Mouse (Mus musculus): ENCODE measurements around the gene Zfp719. TPM values are rescaled to one million over a fixed set of nuclear protein-coding genes. Genes with fewer than 3 reads are reported as not detected.

Gene Zfp719
- polyA plus RNA-seq, 1 experiment = 11.6 TPM

GRCm38 (mm10) chr7:43548206-43548605 is 31.2 kb upstream of the Zfp719 start:
- Histone ChIP-seq H3K27me3 (ENCODE audit: control insufficient read depth, insufficient read depth, low read length) (no peaks in the 10 kb centered on the region), H3K4me3 (replicated peaks; ENCODE audit: insufficient read depth, low read depth, low read length) (no peak overlapping the region), H3K27ac (ENCODE audit: insufficient read depth, low read length) (0 out of 2 replicates have a peak overlapping the region, but pooled peaks have one; percentile 20), H3K4me1 (ENCODE audit: control insufficient read depth, insufficient read depth, low read length) (peaks cover 15% of the 10 kb centered on the region)
- WGBS = 7% methylated on average over 4 of the region's 4 CpGs
- TF ChIP-seq POLR2A (IDR thresholded peaks at IDR 0.05; ENCODE audit: borderline replicate concordance, insufficient read depth, low read length) = no peak
- no peak for TF ChIP-seq CTCF (IDR thresholded peaks at IDR 0.05; ENCODE audit: borderline replicate concordance, insufficient read depth, low read depth, low read length)
- DNase-seq = peak; percentile 35 to 60

- Histone ChIP-seq H3K4me3 (replicated peaks; ENCODE audit: insufficient read depth, low read depth, low read length) (no peak overlapping the region), H3K27ac (ENCODE audit: insufficient read depth, low read length) (no peak overlapping the region), H3K27me3 (ENCODE audit: control insufficient read depth, insufficient read depth, low read length) (no peaks in the 10 kb centered on the region), H3K4me1 (ENCODE audit: control insufficient read depth, insufficient read depth, low read length) (peaks cover 3% of the 10 kb centered on the region)
- 75% methylated on average over 4 of the region's 4 CpGs for WGBS
- DNase-seq = no peak
- TF ChIP-seq CTCF (IDR thresholded peaks at IDR 0.05; ENCODE audit: borderline replicate concordance, insufficient read depth, low read depth, low read length) (no peak), POLR2A (IDR thresholded peaks at IDR 0.05; ENCODE audit: borderline replicate concordance, insufficient read depth, low read length) (no peak)
These were observed 26.3 kb upstream of the Zfp719 start for GRCm38 (mm10) chr7:43553153-43553552.

DNA sequence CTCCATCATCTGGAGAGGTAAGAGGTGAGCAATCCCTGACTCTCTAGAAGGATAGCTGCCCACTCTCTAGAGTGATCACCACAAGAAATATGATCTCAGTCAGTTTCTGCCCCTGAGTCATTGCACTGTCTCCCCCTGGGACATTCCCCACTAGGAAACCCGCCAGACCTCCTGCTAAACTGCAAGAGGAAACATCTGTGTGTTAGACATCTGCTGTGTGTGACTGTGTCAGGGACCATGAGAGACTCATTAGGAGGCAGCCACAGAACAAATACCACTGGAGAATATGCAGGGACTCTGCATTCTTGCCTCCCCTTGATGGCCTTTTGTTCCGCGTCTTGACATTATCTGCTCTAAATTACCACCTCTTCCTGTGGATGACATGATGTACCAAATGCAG is 24.9 kb upstream of the Zfp719 start:
- WGBS = 46% methylated on average over 3 of the region's 3 CpGs
- no peak overlapping the region for H3K27ac ChIP-seq (ENCODE audit: insufficient read depth, low read length)
- no peak for DNase-seq
- H3K4me1 ChIP-seq (ENCODE audit: control insufficient read depth, insufficient read depth, low read length) = no peaks in the 10 kb centered on the region
- TF ChIP-seq CTCF (IDR thresholded peaks at IDR 0.05; ENCODE audit: borderline replicate concordance, insufficient read depth, low read depth, low read length) (no peak), POLR2A (IDR thresholded peaks at IDR 0.05; ENCODE audit: borderline replicate concordance, insufficient read depth, low read length) (no peak)
- H3K27me3 ChIP-seq (ENCODE audit: control insufficient read depth, insufficient read depth, low read length) = no peaks in the 10 kb centered on the region
- H3K4me3 ChIP-seq (replicated peaks; ENCODE audit: insufficient read depth, low read depth, low read length) = no peak overlapping the region

DNA sequence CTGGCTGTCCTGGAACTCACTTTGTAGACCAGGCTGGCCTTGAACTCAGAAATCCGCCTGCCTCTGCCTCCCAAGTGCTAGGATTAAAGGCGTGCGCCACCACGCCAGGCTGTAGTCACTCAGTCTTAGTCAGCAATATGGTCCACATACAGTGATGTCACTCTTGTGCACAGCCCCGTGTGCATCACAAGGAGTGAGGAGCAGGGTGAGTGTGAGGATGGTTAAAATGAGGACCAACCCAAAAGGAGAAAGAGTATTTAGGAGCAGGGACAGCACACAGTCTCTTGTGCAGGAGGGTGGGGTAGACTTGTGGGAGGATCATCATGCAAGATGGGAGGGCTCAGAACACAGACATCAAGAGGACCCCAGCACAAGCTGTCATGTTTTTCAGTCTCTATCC is 24.1 kb upstream of the Zfp719 start:
- TF ChIP-seq CTCF (IDR thresholded peaks at IDR 0.05; ENCODE audit: borderline replicate concordance, insufficient read depth, low read depth, low read length) (no peak), POLR2A (IDR thresholded peaks at IDR 0.05; ENCODE audit: borderline replicate concordance, insufficient read depth, low read length) (no peak)
- no peaks in the 10 kb centered on the region for H3K27me3 ChIP-seq (ENCODE audit: control insufficient read depth, insufficient read depth, low read length)
- WGBS = 91% methylated on average over 5 of the region's 5 CpGs
- H3K4me3 ChIP-seq (replicated peaks; ENCODE audit: insufficient read depth, low read depth, low read length) = no peak overlapping the region
- H3K4me1 ChIP-seq (ENCODE audit: control insufficient read depth, insufficient read depth, low read length) = no peaks in the 10 kb centered on the region
- H3K27ac ChIP-seq (ENCODE audit: insufficient read depth, low read length) = no peak overlapping the region
- DNase-seq = no peak

- Histone ChIP-seq H3K27me3 (ENCODE audit: control insufficient read depth, insufficient read depth, low read length) (no peaks in the 10 kb centered on the region), H3K4me1 (ENCODE audit: control insufficient read depth, insufficient read depth, low read length) (no peaks in the 10 kb centered on the region), H3K4me3 (replicated peaks; ENCODE audit: insufficient read depth, low read depth, low read length) (no peak overlapping the region), H3K27ac (ENCODE audit: insufficient read depth, low read length) (no peak overlapping the region)
- DNase-seq = no peak
- no peak for TF ChIP-seq POLR2A (IDR thresholded peaks at IDR 0.05; ENCODE audit: borderline replicate concordance, insufficient read depth, low read length)
- TF ChIP-seq CTCF (IDR thresholded peaks at IDR 0.05; ENCODE audit: borderline replicate concordance, insufficient read depth, low read depth, low read length) = no peak
- WGBS = 64% methylated on average over 1 of the region's 1 CpGs
These were observed 22.5 kb upstream of the Zfp719 start for GRCm38 (mm10) chr7:43556901-43557300.

- WGBS = under 1% methylated on average over 27 of the region's 27 CpGs
- peak; percentile 83 to 86 for DNase-seq
These were observed 17.3 kb upstream of the Zfp719 start, which contains the start of gene Zfp658 for GRCm38 (mm10) chr7:43562006-43562633. Zfp658 (plus strand) TSS chr7:43562256.

DNA sequence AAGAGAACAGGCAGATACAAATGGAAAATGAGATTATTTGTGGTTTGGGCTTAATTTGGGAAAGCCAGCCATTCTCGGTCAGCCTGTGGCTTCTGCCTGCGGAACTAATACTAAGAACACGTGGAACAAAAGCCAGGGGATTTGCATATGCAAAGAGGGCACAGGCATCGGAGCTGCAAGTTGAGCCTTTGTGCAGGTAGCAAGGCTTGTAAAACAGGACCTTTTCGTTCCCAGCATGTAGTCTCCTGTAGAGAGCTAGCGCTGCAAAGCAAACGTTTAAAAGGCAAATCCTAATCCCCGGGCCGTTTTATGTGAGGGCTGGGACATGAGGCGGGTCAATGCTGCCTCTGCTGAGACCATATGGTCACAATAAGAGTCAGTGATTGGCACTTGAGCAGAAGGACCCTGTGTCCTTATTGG is 16.7 kb upstream of the Zfp719 start:
- H3K4me3 ChIP-seq (replicated peaks; ENCODE audit: insufficient read depth, low read depth, low read length) = peak overlapping the region; percentile 78
- WGBS = under 1% methylated on average over 10 of the region's 10 CpGs
- TF ChIP-seq CTCF (IDR thresholded peaks at IDR 0.05; ENCODE audit: borderline replicate concordance, insufficient read depth, low read depth, low read length) (no peak), POLR2A (IDR thresholded peaks at IDR 0.05; ENCODE audit: borderline replicate concordance, insufficient read depth, low read length) (no peak)
- peak overlapping the region; percentile 12 for H3K27ac ChIP-seq (ENCODE audit: insufficient read depth, low read length)
- H3K4me1 ChIP-seq (ENCODE audit: control insufficient read depth, insufficient read depth, low read length) = 0 out of 2 replicates have a peak, but pooled peaks cover 6% of the 10 kb centered on the region
- no peaks in the 10 kb centered on the region for H3K27me3 ChIP-seq (ENCODE audit: control insufficient read depth, insufficient read depth, low read length)
- peak in 1 of 2 experiments; percentile 28 for DNase-seq

More at GRCm38 (mm10) chr7:43562006-43562633, 17.3 kb upstream of the Zfp719 start, which contains the start of gene Zfp658:
- TF ChIP-seq POLR2A (IDR thresholded peaks at IDR 0.05; ENCODE audit: borderline replicate concordance, insufficient read depth, low read length) (peak; percentile 43; the same call in 1 of the 2 replicates), CTCF (IDR thresholded peaks at IDR 0.05; ENCODE audit: borderline replicate concordance, insufficient read depth, low read depth, low read length) (no peak)
- peak within 1 kb of the TSS; percentile 78 for H3K4me3 ChIP-seq (replicated peaks; ENCODE audit: insufficient read depth, low read depth, low read length)
- no peaks in the 10 kb centered on the region for H3K27me3 ChIP-seq (ENCODE audit: control insufficient read depth, insufficient read depth, low read length)
- 0 out of 2 replicates have a peak, but pooled peaks cover 6% of the 10 kb centered on the region for H3K4me1 ChIP-seq (ENCODE audit: control insufficient read depth, insufficient read depth, low read length)
- H3K27ac ChIP-seq (ENCODE audit: insufficient read depth, low read length) = peak within 1 kb of the TSS; percentile 12

DNA sequence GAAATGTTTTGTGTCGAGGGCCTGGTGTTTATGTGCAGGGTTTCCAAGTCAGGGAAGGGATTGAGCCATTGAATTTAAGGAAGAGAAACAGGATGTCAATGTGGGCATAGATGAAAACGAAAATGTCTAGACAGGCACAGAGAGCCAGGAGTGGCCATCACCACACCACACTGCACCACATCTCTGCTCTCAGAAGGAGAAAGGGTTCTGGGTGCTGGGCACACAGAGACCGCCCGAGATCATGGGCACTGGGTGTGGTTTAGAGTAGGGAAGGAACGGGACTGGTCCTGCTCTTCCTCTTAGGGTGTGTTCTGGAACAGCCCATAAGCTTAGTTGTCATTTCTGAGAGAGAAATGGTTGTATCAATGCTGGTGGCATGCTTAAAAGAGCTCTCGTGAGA is 16.1 kb upstream of the Zfp719 start:
- 0 out of 2 replicates have a peak, but pooled peaks cover 6% of the 10 kb centered on the region for H3K4me1 ChIP-seq (ENCODE audit: control insufficient read depth, insufficient read depth, low read length)
- peak overlapping the region; percentile 8 for H3K4me3 ChIP-seq (replicated peaks; ENCODE audit: insufficient read depth, low read depth, low read length)
- H3K27ac ChIP-seq (ENCODE audit: insufficient read depth, low read length) = no peak overlapping the region
- no peak for DNase-seq
- H3K27me3 ChIP-seq (ENCODE audit: control insufficient read depth, insufficient read depth, low read length) = no peaks in the 10 kb centered on the region
- TF ChIP-seq POLR2A (IDR thresholded peaks at IDR 0.05; ENCODE audit: borderline replicate concordance, insufficient read depth, low read length) (no peak), CTCF (IDR thresholded peaks at IDR 0.05; ENCODE audit: borderline replicate concordance, insufficient read depth, low read depth, low read length) (no peak)
- WGBS = 42% methylated on average over 6 of the region's 6 CpGs

Measured in cerebellum, adult 2 months (tissue).